Comparison of ENCODE assay signal across 24 mouse cellular contexts in genomic region chr4:99273466-99273865, GRCm38 (mm10). TPM values are rescaled to one million over a fixed set of nuclear protein-coding genes. Genes with fewer than 3 reads are reported as not detected.
DNase-seq lines count a peak whose midpoint lies in the region; ATAC-seq and TF ChIP-seq lines count a peak whose summit lies in the region.
"Had no signal": no experiment of that assay in that cellular context is flagged by ENCODE, and none has a peak within 500 bp of the region (broad histone marks: within the 10 kb centered on the region; RNA-seq: fewer than 3 reads in every experiment).

No protein-coding gene starts in this region.

- H3K4me2 ChIP-seq in forebrain, embryonic 16.5 days (ENCODE audit: low read length), result no peak overlapping the region
- H3K4me2 ChIP-seq in forebrain, embryonic 15.5 days (replicated peaks), result no peak overlapping the region
- H3K4me2 ChIP-seq in midbrain, embryonic 15.5 days, result no peak overlapping the region
- H3K4me2 ChIP-seq in midbrain, embryonic 14.5 days (ENCODE audit: low read length), result no peak overlapping the region
- H3K4me2 ChIP-seq: embryonic facial prominence, embryonic 13.5 days; embryonic facial prominence, embryonic 15.5 days had no signal

- no peak for DNase-seq in layer of hippocampus, adult 2 months (ENCODE audit: low spot score in 2 of 2)
- DNase-seq in layer of hippocampus, postnatal 10 days (ENCODE audit: low spot score in 2 of 2), result no peak
- DNase-seq in midbrain, embryonic 14.5 days, result no peak
- DNase-seq in brain, embryonic 14.5 days (ENCODE audit: low read depth), result peak; percentile 56
- no peak for DNase-seq in frontal cortex, postnatal 36 days (ENCODE audit: low spot score in 2 of 2)
- DNase-seq: adrenal gland, adult 2 months; adrenal gland, postnatal 10 days; adrenal gland, postnatal 25 days; cerebellum, adult 11 months; cerebellum, adult 18-20 months; cerebellum, adult 8-10 months; cerebellum, adult 9-11 months; cerebellum, postnatal 14 days; cerebellum, postnatal 36 days had no signal

- H3K4me3 ChIP-seq in forebrain, embryonic 16.5 days (replicated peaks; ENCODE audit: low read length), result no peak overlapping the region
- H3K4me3 ChIP-seq in forebrain, embryonic 15.5 days, result no peak overlapping the region
- no peak overlapping the region for H3K4me3 ChIP-seq in layer of hippocampus, adult 2 months
- H3K4me3 ChIP-seq in midbrain, embryonic 15.5 days, result no peak overlapping the region
- H3K4me3 ChIP-seq in midbrain, embryonic 14.5 days (replicated peaks; ENCODE audit: low read depth, low read length), result no peak overlapping the region
- H3K4me3 ChIP-seq: embryonic facial prominence, embryonic 13.5 days; embryonic facial prominence, embryonic 15.5 days; forebrain, embryonic 12.5 days had no signal

- H3K27me3 ChIP-seq in forebrain, embryonic 16.5 days (replicated peaks; ENCODE audit: control insufficient read depth, insufficient read depth, low read length), result no peaks in the 10 kb centered on the region
- H3K27me3 ChIP-seq in forebrain, embryonic 15.5 days, result no peaks in the 10 kb centered on the region
- H3K27me3 ChIP-seq in midbrain, embryonic 15.5 days (replicated peaks), result no peaks in the 10 kb centered on the region
- H3K27me3 ChIP-seq in midbrain, embryonic 14.5 days (ENCODE audit: control insufficient read depth, insufficient read depth, low read length), result no peaks in the 10 kb centered on the region
- H3K27me3 ChIP-seq: embryonic facial prominence, embryonic 13.5 days; embryonic facial prominence, embryonic 15.5 days; forebrain, embryonic 12.5 days had no signal

- H3K27ac ChIP-seq in forebrain, embryonic 16.5 days (ENCODE audit: low read length), result no peak overlapping the region
- no peak overlapping the region; the same call in 1 of the 2 replicates for H3K27ac ChIP-seq in forebrain, embryonic 15.5 days (replicated peaks)
- 0 out of 2 replicates have a peak overlapping the region, but pooled peaks have one; percentile 16 for H3K27ac ChIP-seq in layer of hippocampus, adult 2 months
- 0 out of 2 replicates have a peak overlapping the region, but pooled peaks have one; percentile 38 for H3K27ac ChIP-seq in midbrain, embryonic 15.5 days
- no peak overlapping the region for H3K27ac ChIP-seq in midbrain, embryonic 14.5 days (replicated peaks; ENCODE audit: low read depth, low read length)
- H3K27ac ChIP-seq: embryonic facial prominence, embryonic 13.5 days; embryonic facial prominence, embryonic 15.5 days had no signal

- TF ChIP-seq POLR2A in brain, embryonic 14.5 days (IDR thresholded peaks at IDR 0.05; ENCODE audit: borderline replicate concordance, extremely low read depth, insufficient read depth, insufficient read length, poor library complexity, severe bottlenecking), result no peak

- WGBS in forebrain, embryonic 16.5 days, result 31% methylated on average over 3 of the region's 3 CpGs
- WGBS in forebrain, embryonic 15.5 days, result 54% methylated on average over 3 of the region's 3 CpGs
- WGBS in midbrain, embryonic 15.5 days, result 82% methylated on average over 3 of the region's 3 CpGs
- WGBS in midbrain, embryonic 14.5 days, result 80% methylated on average over 3 of the region's 3 CpGs

- H3K36me3 ChIP-seq in forebrain, embryonic 16.5 days (ENCODE audit: control insufficient read depth, insufficient read depth), result no peaks in the 10 kb centered on the region; the same call in 1 of the 2 replicates
- H3K36me3 ChIP-seq in forebrain, embryonic 15.5 days, result no peaks in the 10 kb centered on the region
- no peaks in the 10 kb centered on the region for H3K36me3 ChIP-seq in midbrain, embryonic 15.5 days (replicated peaks)
- H3K36me3 ChIP-seq in midbrain, embryonic 14.5 days (ENCODE audit: control insufficient read depth, insufficient read depth, low read length), result peaks cover 3% of the 10 kb centered on the region; the same call in 1 of the 2 replicates
- H3K36me3 ChIP-seq: embryonic facial prominence, embryonic 15.5 days; forebrain, embryonic 12.5 days had no signal

- H3K9ac ChIP-seq in forebrain, embryonic 16.5 days (replicated peaks; ENCODE audit: low read depth, low read length), result no peak overlapping the region
- H3K9ac ChIP-seq in forebrain, embryonic 15.5 days (replicated peaks), result no peak overlapping the region
- no peak overlapping the region for H3K9ac ChIP-seq in midbrain, embryonic 15.5 days
- H3K9ac ChIP-seq in midbrain, embryonic 14.5 days (replicated peaks; ENCODE audit: low read length), result no peak overlapping the region
- H3K9ac ChIP-seq: embryonic facial prominence, embryonic 13.5 days; embryonic facial prominence, embryonic 15.5 days; forebrain, embryonic 12.5 days had no signal

- H3K9me3 ChIP-seq in forebrain, embryonic 16.5 days (ENCODE audit: control insufficient read depth, low read length), result 0 out of 2 replicates have a peak, but pooled peaks cover 3% of the 10 kb centered on the region
- no peaks in the 10 kb centered on the region for H3K9me3 ChIP-seq in forebrain, embryonic 15.5 days
- no peaks in the 10 kb centered on the region for H3K9me3 ChIP-seq in midbrain, embryonic 15.5 days
- no peaks in the 10 kb centered on the region for H3K9me3 ChIP-seq in midbrain, embryonic 14.5 days (ENCODE audit: control insufficient read depth, low read length)
- H3K9me3 ChIP-seq: embryonic facial prominence, embryonic 13.5 days; embryonic facial prominence, embryonic 15.5 days; forebrain, embryonic 12.5 days had no signal

- ATAC-seq in forebrain, embryonic 16.5 days, result 0 out of 2 replicates have a peak, but pooled peaks have one; percentile 19
- no peak for ATAC-seq in forebrain, embryonic 15.5 days (replicated peaks)
- ATAC-seq in midbrain, embryonic 15.5 days (replicated peaks), result no peak
- ATAC-seq in midbrain, embryonic 14.5 days (ENCODE audit: low FRiP score, low TSS enrichment), result no peak

- no peak for TF ChIP-seq CTCF in layer of hippocampus, adult 2 months (conservative IDR thresholded peaks at IDR 0.05)
- TF ChIP-seq CTCF in brain, embryonic 14.5 days (IDR thresholded peaks at IDR 0.05; ENCODE audit: borderline replicate concordance, extremely low read depth, insufficient read depth, insufficient read length), result no peak

- peaks cover 16% of the 10 kb centered on the region for H3K4me1 ChIP-seq in forebrain, embryonic 16.5 days (replicated peaks; ENCODE audit: control insufficient read depth, insufficient read depth, low read length)
- peaks cover 22% of the 10 kb centered on the region for H3K4me1 ChIP-seq in forebrain, embryonic 15.5 days
- H3K4me1 ChIP-seq in midbrain, embryonic 15.5 days, result peaks cover 11% of the 10 kb centered on the region
- peaks cover 4% of the 10 kb centered on the region; the same call in 1 of the 2 replicates for H3K4me1 ChIP-seq in midbrain, embryonic 14.5 days (ENCODE audit: control insufficient read depth, insufficient read depth, low read length)
- H3K4me1 ChIP-seq: embryonic facial prominence, embryonic 13.5 days; embryonic facial prominence, embryonic 15.5 days had no signal

RNA-seq across cellular contexts. Expression of gene Gm12689, which starts 22.2 kb away (rescaled TPM):
- 0.41 and 0.51 TPM in 2 replicates for polyA plus RNA-seq in forebrain, embryonic 16.5 days (2015; fragmentation: Nextera tagmentation; extraction: Ambion mirVana)
- polyA plus RNA-seq in forebrain, embryonic 15.5 days (2015; fragmentation: Nextera tagmentation; extraction: Ambion mirVana), result 0.33 and 0.36 TPM in 2 replicates
- total RNA-seq in layer of hippocampus, adult 2 months (2021), result under 1 TPM; 0.61 to 0.82 TPM
- total RNA-seq in layer of hippocampus, postnatal 10 days (2021), result under 1 TPM; 0.40 to 0.62 TPM
- 0.32 TPM in 1 of 2 replicates, not detected in the other for polyA plus RNA-seq in midbrain, embryonic 15.5 days (2015; fragmentation: Nextera tagmentation; extraction: Ambion mirVana)
- 0.36 TPM in 1 of 2 replicates, not detected in the other for polyA plus RNA-seq in midbrain, embryonic 14.5 days (2014; fragmentation: Nextera tagmentation; extraction: Ambion mirVana)
- polyA plus RNA-seq in brain, embryonic 14.5 days (2012; rRNA removed), result 1.3 and 1.5 TPM in 2 replicates
- total RNA-seq: ES-E14; forebrain, postnatal 0 days; MEL had no signal
- polyA plus RNA-seq: embryonic facial prominence, embryonic 11.5 days had no signal

Comparison
In these comparisons a context has a peak if more than half of its experiments do, and no peak if none do; other contexts are left out.
1. H3K27ac ChIP-seq: peak in layer of hippocampus, adult 2 months (single experiment) and midbrain, embryonic 15.5 days (single experiment); none in forebrain, embryonic 16.5 days (single experiment), forebrain, embryonic 15.5 days (single experiment) and midbrain, embryonic 14.5 days (single experiment).